Mouse (Mus musculus) cortical plate, adult 2 months (tissue): ENCODE results near the gene Zfp609.

Experiments used
- CTCF ChIP-seq: fragments of 200-500 bp; IDR thresholded peaks from 2 replicates; pipeline ENCODE4 v1.5.1; 2011; ENCODE audit warnings: mild to moderate bottlenecking, control low read depth, low read length; ENCODE audit not compliant: insufficient read depth; ENCODE audit errors: extremely low read depth
- POLR2A ChIP-seq: fragments of 200-500 bp; IDR thresholded peaks from 2 replicates; pipeline ENCODE4 v1.6.1; 2011; ENCODE audit warnings: mild to moderate bottlenecking, low read length, control low read depth; ENCODE audit not compliant: insufficient read depth; ENCODE audit errors: extremely low read depth

DNA sequence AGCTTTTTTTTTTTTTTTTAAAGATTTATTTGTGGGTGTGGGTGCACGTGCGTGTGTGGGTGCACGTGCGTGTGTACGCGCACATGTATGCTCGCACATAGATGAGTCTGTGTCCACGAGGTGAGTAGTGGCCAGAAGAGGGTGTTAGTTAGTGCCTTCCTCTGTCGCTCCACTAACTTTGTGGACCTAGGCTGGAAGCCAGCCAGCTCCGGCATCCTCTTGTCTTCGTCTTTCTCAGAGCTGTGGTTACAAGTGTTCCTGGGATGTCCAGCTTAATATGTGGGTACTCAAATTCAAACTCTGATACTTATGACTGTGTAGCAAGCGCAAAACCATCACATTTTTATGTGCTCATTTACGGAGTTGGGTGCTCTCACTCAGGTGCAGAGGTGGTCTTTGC, 178.6 kb downstream of the Zfp609 start:
- TF ChIP-seq POLR2A (no peak), CTCF (no peak)
